Mouse (Mus musculus) liver, embryonic 14.5 days (tissue): ENCODE results near the gene Hsd3b6. TPM values are rescaled to one million over a fixed set of nuclear protein-coding genes. Genes with fewer than 3 reads are reported as not detected.

Experiments
- ATAC-seq: fragments of 200-750 bp; cut with Nextera tagmentation; 2 replicates; pipeline ENCODE4 v1.8.0; 2017; ENCODE audit warnings: moderate number of reproducible peaks, mild to moderate bottlenecking, moderate library complexity; ENCODE audit not compliant: insufficient read depth
- DNase-seq, 3 experiments: peaks; one replicate each; pipeline ENCODE4 v3.0.0-alpha.2; 2012 to 2013; ENCODE audit warnings: low read depth in 3 of 3, low spot score in 3 of 3
- H3K27ac ChIP-seq: fragments of 300-500 bp; sonication (generic); 2 replicates; pipeline ENCODE4 v1.5.1; 2014; ENCODE audit warnings: moderate library complexity, mild to moderate bottlenecking, control low read depth, inconsistent platforms
- H3K27me3 ChIP-seq: fragments of 300-500 bp; sonication (generic); 2 replicates; pipeline ENCODE4 v1.6.1; 2014; ENCODE audit warnings: mild to moderate bottlenecking, low read length, moderate library complexity; ENCODE audit not compliant: control insufficient read depth, insufficient read depth
- H3K36me3 ChIP-seq: fragments of 300-500 bp; sonication (generic); replicated peaks from 2 replicates; pipeline ENCODE4 v1.6.1; 2014; ENCODE audit warnings: low read depth; ENCODE audit not compliant: control insufficient read depth, insufficient read depth
- H3K4me1 ChIP-seq, 2 experiments: fragments of 200-500 bp in 1 of 2; fragments of 300-500 bp in 1 of 2; sonication (generic) in 1 of 2; replicated peaks; 2 replicates each; pipeline ENCODE4 v1.6.1; 2012 to 2014; ENCODE audit warnings: antibody characterized with exemption in 1 of 2, inconsistent platforms in 1 of 2, low read length in 1 of 2; ENCODE audit not compliant: control insufficient read depth in 2 of 2, insufficient read depth in 2 of 2
- H3K4me2 ChIP-seq: fragments of 300-500 bp; sonication (generic); 2 replicates; pipeline ENCODE4 v1.6.1; 2014; ENCODE audit warnings: low read depth, mild to moderate bottlenecking, control low read depth, moderate library complexity
- H3K4me3 ChIP-seq, 2 experiments: fragments of 200-500 bp in 1 of 2; fragments of 300-500 bp in 1 of 2; sonication (generic) in 1 of 2; 2 replicates each; pipeline ENCODE4 v1.5.1; 2012 to 2014; ENCODE audit warnings: low read depth in 2 of 2, low read length in 2 of 2, mild to moderate bottlenecking in 2 of 2, control low read depth in 1 of 2, inconsistent platforms in 1 of 2, moderate library complexity in 1 of 2; ENCODE audit not compliant: insufficient read depth in 1 of 2
- H3K9ac ChIP-seq: fragments of 300-500 bp; sonication (generic); replicated peaks from 2 replicates; pipeline ENCODE4 v1.6.1; 2014; ENCODE audit warnings: mild to moderate bottlenecking, control low read depth, moderate library complexity
- H3K9me3 ChIP-seq: fragments of 300-500 bp; sonication (generic); 2 replicates; pipeline ENCODE4 v1.6.1; 2016; ENCODE audit warnings: low read length, mixed read lengths; ENCODE audit not compliant: control insufficient read depth
- CTCF ChIP-seq: IDR thresholded peaks from 2 replicates; pipeline ENCODE4 v1.5.1; 2016; ENCODE audit warnings: antibody characterized with exemption, low read depth, control low read depth
- EP300 ChIP-seq: IDR thresholded peaks from 2 replicates; pipeline ENCODE4 v1.6.1; 2016; ENCODE audit warnings: antibody characterized with exemption, low read depth
- WGBS: fragments of 180-500 bp; shearing (Covaris S2); extraction: QIAGEN DNeasy Blood & Tissue Kit; methylation state at CpG from one replicate; pipeline ENCODE4 v1.1.7; 2014; ENCODE audit not compliant: insufficient replicate concordance; 5-methylcytosine and 5-hydroxymethylcytosine counted together
- polyA plus RNA-seq, 2 experiments: library from polyadenylated mRNA; depleted of rRNA in 1 of 2; stranded (reverse) in 1 of 2; unstranded in 1 of 2; fragments of >200 nt; fragmentation: Nextera tagmentation in 1 of 2; extraction: Ambion mirVana in 1 of 2; gene quantifications; 2 replicates each; pipeline versions ENCODE4 v1.2.1 to v1.2.3; 2012 to 2014

Hsd3b6 gene
- polyA plus RNA-seq (2012; rRNA removed) = 3.5 and 3.8 TPM in 2 replicates
- polyA plus RNA-seq (2014; fragmentation: Nextera tagmentation; extraction: Ambion mirVana) = 3.9 and 7.0 TPM in 2 replicates

- H3K9ac ChIP-seq = no peak within 1 kb of the TSS
- no peak for TF ChIP-seq EP300
- TF ChIP-seq CTCF = no peak
These were observed at the start of gene Hsd3b6 for GRCm38 (mm10) chr3:98814101-98814670. TSS of gene Hsd3b6 (minus strand) at chr3:98814443.

GRCm38 (mm10) chr3:98862800-98863199, 48.6 kb upstream of the Hsd3b6 start:
- Histone ChIP-seq H3K9me3 (no peaks in the 10 kb centered on the region), H3K4me2 (no peak overlapping the region), H3K27me3 (no peaks in the 10 kb centered on the region), H3K27ac (no peak overlapping the region), H3K36me3 (no peaks in the 10 kb centered on the region), H3K4me3 (no peak overlapping the region), H3K4me1 (peaks cover 4 to 14% of the 10 kb centered on the region in 2 experiments; a peak in 3 of 4 replicates), H3K9ac (no peak overlapping the region)
- TF ChIP-seq EP300 = no peak
- TF ChIP-seq CTCF = no peak
- 0 out of 2 replicates have a peak, but pooled peaks have one; percentile 34 for ATAC-seq
- DNase-seq = no peak
- WGBS = 79% methylated on average over 1 of the region's 1 CpGs

More at GRCm38 (mm10) chr3:98814101-98814670, at the start of gene Hsd3b6:
- Histone ChIP-seq H3K36me3 (no peaks in the 10 kb centered on the region), H3K4me1 (peaks cover 0 to 4% of the 10 kb centered on the region in 2 experiments; a peak in 2 of 4 replicates), H3K4me2 (no peak within 1 kb of the TSS), H3K27ac (no peak within 1 kb of the TSS), H3K9me3 (no peaks in the 10 kb centered on the region), H3K27me3 (no peaks in the 10 kb centered on the region), H3K4me3 (0 out of 4 replicates have a peak within 1 kb of the TSS, but pooled peaks of 1 of the 2 experiments have one; percentile 9)
- DNase-seq (no peak), ATAC-seq (peak; percentile 57)
- 45% methylated on average over 6 of the region's 6 CpGs for WGBS

GRCm38 (mm10) chr3:98859576-98859975, 45.3 kb upstream of the Hsd3b6 start, which contains the start of gene Hsd3b1:
TSS of gene Hsd3b1 (minus strand) at chr3:98859794.
- Histone ChIP-seq H3K9ac (no peak within 1 kb of the TSS), H3K4me3 (peak within 1 kb of the TSS; percentile 10 to 21; a peak in 3 of 4 replicates), H3K4me1 (peaks cover 16 to 42% of the 10 kb centered on the region in 2 experiments), H3K9me3 (no peaks in the 10 kb centered on the region), H3K27me3 (no peaks in the 10 kb centered on the region), H3K36me3 (no peaks in the 10 kb centered on the region), H3K27ac (no peak within 1 kb of the TSS), H3K4me2 (peak within 1 kb of the TSS; percentile 23)
- WGBS = 67% methylated on average over 3 of the region's 3 CpGs
- no peak for TF ChIP-seq CTCF
- TF ChIP-seq EP300 = no peak
- no peak for DNase-seq
- ATAC-seq = no peak

- no peak overlapping the region for H3K4me3 ChIP-seq
- H3K9ac ChIP-seq = peak overlapping the region; percentile 31; the same call in 1 of the 2 replicates
- DNase-seq (no peak), ATAC-seq (no peak)
- peak overlapping the region; percentile 53 for H3K4me2 ChIP-seq
- 35% methylated on average over 2 of the region's 2 CpGs for WGBS
- no peaks in the 10 kb centered on the region for H3K36me3 ChIP-seq
- H3K27me3 ChIP-seq = no peaks in the 10 kb centered on the region
- H3K4me1 ChIP-seq = peaks cover 25 to 55% of the 10 kb centered on the region in 2 experiments
- H3K27ac ChIP-seq = peak overlapping the region; percentile 86
- TF ChIP-seq EP300 (no peak), CTCF (no peak)
- no peaks in the 10 kb centered on the region for H3K9me3 ChIP-seq
These were observed 43.8 kb upstream of the Hsd3b6 start for GRCm38 (mm10) chr3:98858051-98858450.

GRCm38 (mm10) chr3:98856892-98857291, 42.6 kb upstream of the Hsd3b6 start:
- no peaks in the 10 kb centered on the region for H3K36me3 ChIP-seq
- H3K27ac ChIP-seq = peak overlapping the region; percentile 86
- peaks cover 25 to 58% of the 10 kb centered on the region in 2 experiments for H3K4me1 ChIP-seq
- TF ChIP-seq CTCF = no peak
- TF ChIP-seq EP300 = peak; percentile 61; the same call in 1 of the 2 replicates
- H3K4me2 ChIP-seq = peak overlapping the region; percentile 53
- 0 out of 4 replicates have a peak overlapping the region, but pooled peaks of 1 of the 2 experiments have one; percentile 17 for H3K4me3 ChIP-seq
- peak; percentile 47 to 51 (median 49) for DNase-seq
- 8% methylated on average over 1 of the region's 1 CpGs for WGBS
- ATAC-seq = peak; percentile 71
- no peaks in the 10 kb centered on the region for H3K27me3 ChIP-seq
- no peaks in the 10 kb centered on the region for H3K9me3 ChIP-seq
- H3K9ac ChIP-seq = peak overlapping the region; percentile 40
